Mouse (Mus musculus) megakaryocyte, embryonic 14.5 days (primary cell): ENCODE measurements at regions not wholly inside any gene's neighbourhood (a gene's known extent, or its start where the extent isn't known, plus 50 kb on each side); places are given as distances from the start of the nearest gene placed in this dataset.
"Not testable (repeated sequence)": the region's sequence is repeated elsewhere in the genome, so short reads cannot be mapped to it uniquely, and the experiment has no call there.

ENCODE experiments used
- H3K27me3 ChIP-seq: replicated peaks from 2 replicates; pipeline ENCODE3; 2012; ENCODE audit warnings: inconsistent platforms
- H3K36me3 ChIP-seq: replicated peaks from 2 replicates; pipeline ENCODE3; 2012; ENCODE audit warnings: low read length, inconsistent platforms, mixed read lengths
- H3K4me1 ChIP-seq: 2 replicates; pipeline ENCODE4 v1.6.1; 2012; ENCODE audit warnings: inconsistent platforms
- H3K4me3 ChIP-seq: replicated peaks from 2 replicates; pipeline ENCODE3; 2012; ENCODE audit warnings: moderate library complexity, mild to moderate bottlenecking, inconsistent platforms
- H3K9me3 ChIP-seq: 2 replicates; pipeline ENCODE4 v1.6.1; 2012; ENCODE audit warnings: inconsistent platforms
- FLI1 ChIP-seq: IDR thresholded peaks from 2 replicates; pipeline ENCODE4 v1.6.1; 2012; ENCODE audit warnings: low read length, inconsistent platforms, mixed read lengths
- GATA1 ChIP-seq: IDR thresholded peaks from 3 replicates; pipeline ENCODE4 v1.6.1; 2012; ENCODE audit warnings: mixed read lengths, low read length, inconsistent platforms, borderline replicate concordance

DNA sequence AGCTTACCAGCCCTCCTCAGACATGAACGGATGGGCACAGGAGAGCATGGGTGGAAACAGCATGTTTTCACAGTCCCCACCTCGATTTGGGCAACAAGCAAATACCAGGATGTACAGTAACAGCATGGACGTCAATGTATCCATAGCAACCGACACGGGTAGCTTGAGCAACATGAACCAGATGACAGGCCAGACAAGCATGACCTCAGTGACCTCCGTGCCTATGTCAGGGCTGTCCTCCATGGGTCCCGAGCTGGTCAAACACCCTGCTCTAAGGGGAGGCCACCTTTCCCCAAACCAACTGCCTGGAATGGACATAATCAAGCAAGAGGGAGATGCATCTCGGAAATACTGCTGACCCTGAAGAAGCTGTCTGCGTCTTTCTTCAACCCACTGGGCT, 211.7 kb upstream of the Arid2 start:
- peaks cover 25% of the 10 kb centered on the region for H3K27me3 ChIP-seq
- TF ChIP-seq FLI1 (no peak), GATA1 (no peak)
- H3K9me3 ChIP-seq = peaks cover 14% of the 10 kb centered on the region; the same call in 1 of the 2 replicates
- H3K4me3 ChIP-seq = no peak overlapping the region
- H3K36me3 ChIP-seq = no peaks in the 10 kb centered on the region
- no peaks in the 10 kb centered on the region for H3K4me1 ChIP-seq

GRCm38 (mm10) chr15:96077756-96078155, 209.6 kb upstream of the Arid2 start:
- H3K9me3 ChIP-seq = peaks cover 14% of the 10 kb centered on the region; the same call in 1 of the 2 replicates
- peaks cover 25% of the 10 kb centered on the region for H3K27me3 ChIP-seq
- H3K4me3 ChIP-seq = no peak overlapping the region
- no peaks in the 10 kb centered on the region for H3K36me3 ChIP-seq
- TF ChIP-seq GATA1 (no peak), FLI1 (no peak)
- H3K4me1 ChIP-seq = no peaks in the 10 kb centered on the region

- Histone ChIP-seq H3K27me3 (peaks cover 24% of the 10 kb centered on the region), H3K36me3 (no peaks in the 10 kb centered on the region), H3K4me3 (no peak overlapping the region), H3K4me1 (no peaks in the 10 kb centered on the region), H3K9me3 (peaks cover 13% of the 10 kb centered on the region; the same call in 1 of the 2 replicates)
- TF ChIP-seq GATA1 = no peak
- TF ChIP-seq FLI1 = no peak
Observed at GRCm38 (mm10) chr15:96078580-96078979, 208.7 kb upstream of the Arid2 start.

- H3K9me3 ChIP-seq = peaks cover 31% of the 10 kb centered on the region
- H3K36me3 ChIP-seq = no peaks in the 10 kb centered on the region
- no peaks in the 10 kb centered on the region for H3K27me3 ChIP-seq
- no peak overlapping the region for H3K4me3 ChIP-seq
- no peaks in the 10 kb centered on the region for H3K4me1 ChIP-seq
- no peak for TF ChIP-seq FLI1
- no peak for TF ChIP-seq GATA1
Observed at GRCm38 (mm10) chr15:96089676-96090075, 197.6 kb upstream of the Arid2 start.

DNA sequence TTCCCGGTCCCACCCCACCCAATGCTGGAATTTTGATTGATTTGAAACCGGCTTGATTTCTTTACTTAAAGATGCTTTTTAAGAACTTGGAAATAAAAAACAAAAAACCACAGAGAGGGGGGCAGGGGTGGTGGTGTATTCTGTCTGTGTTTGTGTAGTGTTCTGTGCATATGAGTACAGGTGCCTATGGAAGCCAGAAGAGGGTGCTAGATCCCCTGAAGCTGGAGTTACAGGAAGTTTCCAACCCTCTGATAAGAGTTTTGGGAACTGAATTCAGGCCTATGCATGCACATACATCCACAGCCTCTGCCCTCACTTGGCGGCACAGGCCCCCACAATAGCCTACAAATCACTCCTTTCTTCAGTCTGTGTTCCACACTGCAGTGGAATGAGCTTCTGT, 190.9 kb upstream of the Arid2 start:
- Histone ChIP-seq H3K9me3 (peaks cover 14% of the 10 kb centered on the region), H3K4me3 (no peak overlapping the region), H3K27me3 (no peaks in the 10 kb centered on the region), H3K36me3 (no peaks in the 10 kb centered on the region), H3K4me1 (no peaks in the 10 kb centered on the region; the same call in 1 of the 2 replicates)
- no peak for TF ChIP-seq GATA1
- no peak for TF ChIP-seq FLI1

- Histone ChIP-seq H3K4me1 (no peaks in the 10 kb centered on the region; the same call in 1 of the 2 replicates), H3K9me3 (peaks cover 23% of the 10 kb centered on the region), H3K36me3 (no peaks in the 10 kb centered on the region), H3K4me3 (no peak overlapping the region), H3K27me3 (no peaks in the 10 kb centered on the region)
- TF ChIP-seq FLI1 (no peak), GATA1 (no peak)
Observed at GRCm38 (mm10) chr15:96098821-96099220, 188.5 kb upstream of the Arid2 start.

DNA sequence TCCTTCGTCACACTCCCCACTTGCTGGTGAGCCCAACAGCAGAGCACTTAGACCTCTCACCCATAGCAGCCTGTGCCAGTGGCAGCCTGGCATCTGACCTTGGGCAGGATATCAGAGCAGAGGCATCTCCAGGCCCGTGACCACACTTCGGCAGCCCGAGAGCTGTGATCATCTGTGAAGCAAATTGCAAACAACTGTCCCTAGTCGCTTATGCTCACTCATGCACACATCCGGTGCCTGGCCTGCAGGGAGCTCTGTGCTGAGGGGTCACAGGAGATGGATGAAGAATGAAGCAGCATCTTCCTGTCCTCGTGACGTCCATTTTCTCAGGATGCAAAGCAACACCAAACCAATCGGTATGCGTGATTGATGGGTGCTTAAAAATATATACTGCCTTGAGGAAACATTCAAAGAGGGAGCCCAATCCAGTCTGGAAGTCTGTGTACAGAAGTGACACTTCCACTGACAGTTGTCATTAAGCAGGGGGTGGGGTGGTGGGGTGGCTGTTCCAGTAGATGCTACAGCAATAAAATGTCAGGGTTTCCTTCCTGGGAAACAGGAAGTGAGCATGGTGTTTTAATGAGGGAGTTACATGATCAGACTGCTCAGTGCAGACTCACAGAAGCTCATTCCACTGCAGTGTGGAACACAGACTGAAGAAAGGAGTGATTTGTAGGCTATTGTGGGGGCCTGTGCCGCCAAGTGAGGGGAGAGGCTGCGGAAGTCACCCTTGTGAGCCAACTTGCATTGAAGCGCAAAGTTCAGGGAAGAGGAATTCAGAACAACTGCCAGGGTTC, 187.3 kb upstream of the Arid2 start:
- H3K4me1 ChIP-seq, H3K27me3 ChIP-seq, H3K36me3 ChIP-seq, H3K4me3 ChIP-seq: not testable (repeated sequence)
- H3K9me3 ChIP-seq = peaks cover 23% of the 10 kb centered on the region

GRCm38 (mm10) chr15:96103737-96104136, 183.6 kb upstream of the Arid2 start:
- Histone ChIP-seq H3K27me3 (no peaks in the 10 kb centered on the region), H3K9me3 (peaks cover 22% of the 10 kb centered on the region), H3K36me3 (no peaks in the 10 kb centered on the region), H3K4me1 (no peaks in the 10 kb centered on the region), H3K4me3 (no peak overlapping the region)
- TF ChIP-seq GATA1 (no peak), FLI1 (no peak)

- Histone ChIP-seq H3K36me3 (no peaks in the 10 kb centered on the region), H3K27me3 (no peaks in the 10 kb centered on the region), H3K4me3 (no peak overlapping the region), H3K9me3 (peaks cover 19% of the 10 kb centered on the region), H3K4me1 (no peaks in the 10 kb centered on the region)
- no peak for TF ChIP-seq GATA1
Observed at GRCm38 (mm10) chr15:96107503-96107902, 179.8 kb upstream of the Arid2 start.

GRCm38 (mm10) chr15:96113091-96113490, 174.2 kb upstream of the Arid2 start:
- Histone ChIP-seq H3K27me3 (no peaks in the 10 kb centered on the region), H3K4me3 (no peak overlapping the region), H3K36me3 (no peaks in the 10 kb centered on the region), H3K9me3 (peaks cover 30% of the 10 kb centered on the region), H3K4me1 (no peaks in the 10 kb centered on the region)
- TF ChIP-seq FLI1 (no peak), GATA1 (no peak)
